Mouse (Mus musculus) liver, postnatal 0 days (tissue): ENCODE measurements at regions not wholly inside any gene's neighbourhood (a gene's known extent, or its start where the extent isn't known, plus 50 kb on each side); places are given as distances from the start of the nearest gene placed in this dataset.

Source experiments
- CTCF ChIP-seq: sonication (generic); IDR thresholded peaks from 2 replicates; pipeline ENCODE4 v1.5.1; 2016; ENCODE audit warnings: antibody characterized with exemption, low read depth
- EP300 ChIP-seq: IDR thresholded peaks from 2 replicates; pipeline ENCODE4 v1.6.1; 2016; ENCODE audit warnings: antibody characterized with exemption, low read depth, mild to moderate bottlenecking

- no peak for TF ChIP-seq CTCF
- TF ChIP-seq EP300 = no peak
These were observed 157.3 kb upstream of the Smarca2 start for GRCm38 (mm10) chr19:26447427-26448023.
